Mouse (Mus musculus) testis, adult 2 months (tissue): ENCODE data around the gene Ado.

Experiments used
- CTCF ChIP-seq: fragments of 200-500 bp; IDR thresholded peaks from 2 replicates; pipeline ENCODE4 v1.5.1; 2012; ENCODE audit warnings: low read depth, mild to moderate bottlenecking, inconsistent platforms, low read length, moderate library complexity; ENCODE audit not compliant: control insufficient read depth, insufficient read depth, insufficient replicate concordance
- POLR2A ChIP-seq: fragments of 200-500 bp; IDR thresholded peaks from 2 replicates; pipeline ENCODE4 v1.6.1; 2012; ENCODE audit warnings: low read depth, mild to moderate bottlenecking, inconsistent platforms, low read length, moderate library complexity; ENCODE audit not compliant: control insufficient read depth

DNA sequence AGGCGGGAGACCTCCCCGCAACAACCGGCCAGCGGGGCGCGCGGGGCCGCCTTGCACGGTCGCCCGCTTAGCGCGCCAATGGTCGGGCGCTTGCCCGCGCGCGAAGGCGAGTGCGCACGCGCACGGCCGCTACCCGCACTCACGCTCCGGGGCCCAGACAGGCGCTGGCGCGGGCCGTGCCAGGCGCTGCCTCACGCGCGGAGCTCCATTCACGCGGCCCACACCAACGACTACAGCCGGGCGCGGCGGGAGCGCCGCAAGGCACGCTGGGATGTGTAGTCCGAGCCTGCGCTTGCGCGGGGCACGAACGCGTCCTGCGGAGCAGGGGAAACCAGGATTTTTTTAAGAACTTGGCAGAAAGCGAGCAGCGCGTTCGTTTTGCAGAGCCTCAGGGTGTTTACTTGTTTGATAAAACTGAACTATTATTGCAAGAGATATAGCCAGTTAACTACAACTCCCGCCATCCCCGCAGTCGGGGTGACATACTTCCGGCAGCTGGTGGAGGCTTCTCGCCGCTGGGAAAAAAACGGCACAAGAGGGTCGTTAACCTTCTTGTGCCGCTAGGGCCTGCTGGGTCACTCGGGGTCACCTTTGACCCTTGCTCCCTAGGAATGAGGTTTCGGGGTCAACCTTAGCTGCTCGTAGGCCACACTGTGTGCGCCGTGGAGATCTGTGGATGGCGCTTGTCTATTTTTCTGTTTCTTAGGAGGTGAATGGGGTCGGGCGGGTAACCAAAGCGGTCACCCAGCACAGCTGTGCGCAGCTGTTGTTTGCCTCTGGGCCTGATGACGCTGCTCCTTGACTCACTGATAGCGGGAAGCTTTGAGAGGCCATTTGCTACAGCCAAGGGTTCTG lies at the start of gene Ado:
- TF ChIP-seq POLR2A, result peak; percentile 51
- 0 out of 2 replicates have a peak, but pooled peaks have one; percentile 12 for TF ChIP-seq CTCF
